Mouse (Mus musculus): ENCODE measurements around the gene Pdzd2.

The Pdzd2 gene

GRCm38 (mm10) chr15:12577715-12578114 is 162.0 kb downstream of the Pdzd2 start:
- no peak for DNase-seq (ENCODE audit: low read depth, low spot score)

DNA sequence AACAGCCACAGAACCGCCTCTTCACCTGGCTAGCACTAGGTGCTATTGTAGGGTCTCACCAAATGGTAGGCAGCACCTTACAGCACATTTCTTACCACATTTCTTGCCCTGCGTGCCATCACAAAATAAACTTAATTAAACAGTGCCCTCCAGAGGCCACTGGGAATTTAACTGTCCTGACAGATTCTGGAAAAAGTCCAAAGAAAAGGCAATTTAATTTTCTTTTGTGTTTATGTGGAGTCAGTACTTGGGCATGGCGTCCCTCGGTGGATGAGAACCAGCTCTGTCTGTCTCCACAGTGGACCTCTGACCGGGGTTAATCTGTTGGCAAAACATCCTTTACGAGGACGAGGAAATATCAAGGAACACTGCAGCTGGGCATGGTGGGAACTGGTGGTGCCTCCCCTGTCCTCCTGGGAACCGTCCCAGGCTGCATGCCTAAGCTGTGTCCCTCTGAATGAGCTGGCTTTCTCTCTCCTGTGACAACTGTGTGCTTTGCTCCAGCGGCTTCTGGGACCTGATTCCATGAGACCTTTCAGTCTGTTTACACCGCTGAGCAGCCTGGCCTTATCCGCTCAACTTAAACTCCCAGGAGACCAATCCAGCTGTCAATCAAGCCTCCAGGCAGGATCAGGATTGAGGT is 162.5 kb downstream of the Pdzd2 start:
- no peak for DNase-seq (ENCODE audit: low read depth, low spot score)

- DNase-seq (ENCODE audit: low read depth, low spot score) = no peak
Observed at GRCm38 (mm10) chr15:12573621-12574020, 166.1 kb downstream of the Pdzd2 start.

GRCm38 (mm10) chr15:12571168-12571567 is 168.6 kb downstream of the Pdzd2 start:
- DNase-seq (ENCODE audit: low read depth, low spot score) = no peak

DNA sequence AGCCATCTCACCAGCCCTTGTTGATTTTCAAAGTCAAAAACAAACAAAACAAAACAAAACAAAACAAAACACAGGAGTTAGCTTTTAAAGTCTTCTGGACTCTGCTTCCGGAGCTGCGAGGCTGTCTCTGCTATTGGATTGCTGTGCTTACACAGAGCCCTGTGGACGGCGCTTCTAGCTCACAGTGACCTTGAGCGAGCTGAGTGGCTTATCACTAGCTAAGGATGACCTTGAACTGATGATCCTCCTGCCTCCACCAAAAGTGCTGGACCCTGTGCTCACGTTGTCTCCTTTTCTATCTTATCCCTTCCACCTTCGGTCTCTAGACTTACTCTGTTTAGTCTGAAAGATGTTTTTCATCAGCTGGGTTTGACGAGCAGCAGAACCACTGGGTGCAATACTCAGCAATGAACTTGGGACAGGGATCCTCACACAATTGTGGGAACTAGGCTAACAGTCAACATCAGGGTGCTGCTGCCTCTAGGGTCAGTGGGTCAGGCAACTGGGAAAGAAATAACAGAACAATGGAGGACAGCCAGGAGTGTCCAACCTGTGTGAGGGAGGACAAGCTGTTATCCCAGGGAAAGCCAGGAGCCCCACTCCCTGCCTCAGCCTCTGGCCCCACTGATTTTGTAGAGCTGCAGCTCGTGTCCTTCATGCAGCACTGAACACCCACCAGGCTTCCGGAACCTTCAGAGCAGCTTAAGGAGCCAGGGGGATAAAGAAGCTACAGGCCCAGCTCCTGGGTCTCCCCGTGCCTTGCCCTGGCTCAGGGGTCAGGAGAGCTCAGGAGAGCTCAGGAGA is 172.9 kb downstream of the Pdzd2 start:
- DNase-seq (ENCODE audit: low read depth, low spot score) = no peak

GRCm38 (mm10) chr15:12565281-12565680 is 174.4 kb downstream of the Pdzd2 start:
- no peak for DNase-seq (ENCODE audit: low read depth, low spot score)

- DNase-seq (ENCODE audit: low read depth, low spot score) = no peak
Observed at GRCm38 (mm10) chr15:12560505-12560904, 179.2 kb downstream of the Pdzd2 start.

GRCm38 (mm10) chr15:12557663-12558436 is 181.9 kb downstream of the Pdzd2 start:
- no peak for DNase-seq (ENCODE audit: low read depth, low spot score)

DNA sequence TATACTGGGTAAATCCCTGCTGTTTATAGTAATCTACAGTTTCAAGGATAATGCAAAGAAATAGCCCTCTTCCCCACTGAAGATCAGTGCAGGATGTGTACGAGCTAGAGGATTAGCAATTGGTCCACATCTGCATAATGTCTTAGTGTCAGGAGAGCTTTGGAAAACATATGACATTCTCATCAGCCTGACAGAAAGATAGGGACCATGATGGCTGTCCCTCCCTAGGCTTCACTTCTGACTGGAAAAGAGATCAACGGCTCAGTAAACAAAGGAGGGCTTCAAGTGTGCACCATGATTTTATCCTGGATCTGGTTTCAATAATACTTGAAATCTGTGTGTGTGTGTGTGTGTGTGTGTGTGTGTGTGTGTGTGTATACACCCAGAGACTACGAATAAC is 186.5 kb downstream of the Pdzd2 start:
- no peak for DNase-seq (ENCODE audit: low read depth, low spot score)

DNA sequence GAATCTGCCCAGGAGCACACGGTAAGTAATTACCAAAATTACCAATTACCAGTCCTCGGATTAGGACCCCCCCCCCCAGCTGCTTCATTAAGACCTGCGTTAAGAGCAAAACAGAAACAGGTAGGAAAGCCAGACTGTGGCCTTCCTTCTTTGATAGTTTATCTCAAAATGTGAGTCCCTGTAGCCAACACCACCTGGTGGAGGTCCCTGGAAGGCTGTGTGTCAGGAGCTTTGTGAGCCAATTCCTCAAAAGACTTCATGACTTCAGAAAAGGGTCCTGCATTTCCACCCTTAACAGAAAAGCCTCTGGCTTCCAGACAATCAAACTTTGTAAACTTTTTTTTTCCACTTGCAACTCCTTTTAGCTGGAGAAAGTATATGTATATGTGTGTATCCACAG is 188.8 kb downstream of the Pdzd2 start:
- no peak for DNase-seq (ENCODE audit: low read depth, low spot score)

DNA sequence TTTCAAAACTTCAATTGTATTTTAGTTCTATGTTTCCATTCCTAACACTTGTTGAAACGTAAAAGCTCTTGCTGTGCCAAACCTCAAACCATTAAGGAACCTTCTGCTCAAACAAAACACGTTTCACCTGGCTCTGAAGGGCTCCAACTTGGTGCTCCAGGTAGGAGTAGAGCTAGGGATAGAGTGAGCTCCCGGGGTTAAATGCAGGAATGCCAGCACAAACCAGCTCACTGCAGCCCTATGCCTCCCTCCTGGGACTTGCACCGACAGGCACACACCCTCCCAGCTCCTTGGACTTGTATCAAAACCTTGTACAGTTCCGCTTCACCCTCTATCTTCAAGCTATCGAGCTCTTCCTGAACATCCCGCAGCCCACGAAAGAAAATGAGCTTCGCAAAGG is 189.3 kb downstream of the Pdzd2 start:
- DNase-seq (ENCODE audit: low read depth, low spot score) = no peak

DNA sequence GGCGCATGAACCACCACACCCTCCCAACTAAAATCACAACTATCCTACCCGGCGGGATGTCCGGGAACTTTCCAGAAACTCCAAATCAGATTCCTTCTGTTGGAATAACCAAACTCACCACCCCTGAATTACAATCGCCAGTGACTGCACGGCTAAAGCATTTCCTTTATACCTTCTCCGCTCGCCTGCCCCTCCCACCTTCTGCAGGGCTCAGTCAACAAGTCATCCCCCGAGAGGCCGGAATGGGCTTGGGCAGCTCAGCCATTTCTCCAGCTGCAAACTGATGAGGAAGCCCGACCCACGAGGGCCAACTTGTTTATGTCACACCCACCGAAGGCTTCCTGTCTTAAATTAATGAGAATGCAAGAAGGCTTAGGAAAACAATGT is 189.8 kb downstream of the Pdzd2 start:
- DNase-seq (ENCODE audit: low read depth, low spot score) = no peak

DNA sequence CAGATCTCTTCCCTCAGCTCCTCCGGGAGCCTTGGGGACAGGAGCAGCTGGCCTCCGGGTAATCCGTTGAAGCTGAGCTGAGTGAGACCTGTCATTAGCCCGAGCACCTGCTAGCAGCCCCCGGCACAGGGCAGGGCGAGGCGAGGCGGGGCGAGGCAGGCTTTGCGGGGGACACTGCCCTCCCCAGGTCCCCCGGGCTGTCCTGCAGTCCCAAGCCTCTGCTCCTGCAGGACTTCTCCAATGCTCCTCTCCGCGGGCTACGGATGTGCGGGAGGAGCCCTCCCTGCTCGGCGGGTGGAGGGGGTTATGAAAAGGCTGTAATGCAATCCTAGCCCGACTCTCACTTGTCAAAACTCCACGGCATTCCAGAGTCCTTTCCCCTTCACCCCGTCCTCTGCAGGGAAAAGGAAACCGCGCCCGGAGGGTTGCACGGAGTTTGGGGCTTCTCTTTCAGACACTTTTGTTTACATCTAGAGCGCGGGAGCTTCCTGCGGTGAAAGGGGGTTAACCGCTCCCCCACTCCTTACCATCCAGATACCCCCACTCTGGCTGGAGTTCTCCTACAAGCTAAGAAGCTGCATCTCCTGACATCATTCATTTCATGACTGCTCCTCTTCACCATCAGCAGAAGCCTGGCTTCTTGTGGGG is 190.3 kb downstream of the Pdzd2 start:
- peak; percentile 75 for DNase-seq (ENCODE audit: low read depth, low spot score)

GRCm38 (mm10) chr15:12548696-12549095 is 191.0 kb downstream of the Pdzd2 start:
- DNase-seq (ENCODE audit: low read depth, low spot score) = no peak

- DNase-seq (ENCODE audit: low read depth, low spot score) = no peak
Observed at GRCm38 (mm10) chr15:12547640-12548405, 191.9 kb downstream of the Pdzd2 start.

DNA sequence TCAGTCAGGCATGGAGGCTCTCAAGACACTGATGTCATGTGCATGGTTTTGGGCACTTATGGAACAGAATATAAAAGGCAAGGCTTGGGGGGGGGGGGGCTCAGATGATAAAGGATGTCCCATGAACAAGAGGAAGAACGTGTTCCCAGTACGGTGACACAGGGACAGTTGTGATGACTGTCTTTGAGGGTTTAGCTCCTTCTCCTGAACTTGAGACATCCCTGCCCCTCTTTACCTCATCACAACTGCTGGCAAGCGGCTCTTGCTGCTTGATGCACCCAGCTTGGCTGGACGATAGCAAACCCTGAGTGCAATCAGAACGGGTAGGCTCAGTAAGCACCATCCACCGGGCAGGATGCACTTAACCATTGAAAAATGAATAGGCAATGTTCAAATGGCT is 192.9 kb downstream of the Pdzd2 start:
- no peak for DNase-seq (ENCODE audit: low read depth, low spot score)

DNA sequence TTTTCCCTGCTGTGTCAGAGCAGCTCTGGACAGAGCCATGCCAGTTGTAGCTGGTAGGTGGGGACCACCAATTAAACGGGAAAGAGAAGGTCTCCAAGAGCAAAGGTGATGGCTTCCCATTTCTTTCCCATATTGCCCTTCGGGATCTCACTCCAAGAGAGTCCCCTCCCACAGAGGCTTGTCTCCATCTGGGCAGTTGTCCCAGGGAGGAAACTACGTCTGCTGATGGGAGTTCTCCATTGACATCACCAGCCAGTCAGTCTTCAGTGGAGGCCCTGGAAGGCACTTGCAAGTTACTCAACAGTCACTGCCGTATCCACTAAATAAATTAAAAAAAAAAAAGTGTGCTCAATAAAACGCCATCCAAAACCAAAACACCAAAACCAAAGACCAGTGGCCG is 194.1 kb downstream of the Pdzd2 start:
- no peak for DNase-seq (ENCODE audit: low read depth, low spot score)

DNA sequence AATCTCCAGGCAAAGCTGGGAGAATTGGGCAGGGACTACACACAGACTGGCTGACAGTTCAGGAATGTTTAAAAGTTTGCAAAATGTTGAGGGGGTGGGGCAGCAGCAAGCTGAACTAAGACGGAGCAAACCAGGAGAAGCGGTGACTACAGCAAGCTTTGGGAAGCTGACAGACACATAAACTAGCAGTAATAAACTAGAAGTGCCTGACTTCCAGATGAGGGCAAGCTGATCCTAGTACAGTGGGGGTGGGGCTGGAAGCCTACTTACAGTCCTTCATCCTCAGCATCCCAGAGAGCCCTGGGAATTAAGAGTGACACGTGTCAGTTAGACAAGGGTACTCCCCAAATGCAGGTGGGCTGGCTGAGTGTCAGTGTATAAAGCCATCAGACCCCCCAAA is 194.5 kb downstream of the Pdzd2 start:
- no peak for DNase-seq (ENCODE audit: low read depth, low spot score)

DNA sequence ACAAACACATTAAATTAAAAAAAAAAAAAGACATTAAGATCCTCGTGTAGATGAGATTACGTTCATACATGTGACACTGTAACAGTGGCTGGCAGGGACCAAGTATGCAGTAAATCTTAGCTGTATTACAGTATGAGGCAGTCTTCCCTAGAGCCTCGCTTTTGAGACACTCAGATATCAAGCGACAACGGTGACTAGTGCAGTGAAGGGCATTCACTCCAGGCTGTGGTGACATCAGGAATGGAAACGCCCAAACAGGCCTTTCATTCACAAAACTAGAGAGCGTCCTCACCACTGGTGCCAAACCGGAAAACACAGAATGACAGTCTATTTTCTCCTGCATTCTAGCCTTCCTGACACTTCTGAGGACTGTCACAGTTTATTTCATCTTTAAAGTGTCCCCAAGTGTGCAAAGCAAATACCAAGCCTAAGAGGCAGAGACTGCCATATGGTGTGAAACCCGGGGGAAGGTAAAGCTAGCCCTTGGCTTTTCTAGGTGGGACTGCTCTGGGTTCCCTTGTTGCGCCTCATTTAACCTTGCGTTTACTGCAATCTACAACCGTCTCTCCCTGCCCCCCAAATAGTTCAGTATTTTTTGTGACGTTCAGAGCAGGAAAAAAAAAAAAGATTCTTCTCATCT is 195.9 kb downstream of the Pdzd2 start:
- no peak for DNase-seq (ENCODE audit: low read depth, low spot score)

DNA sequence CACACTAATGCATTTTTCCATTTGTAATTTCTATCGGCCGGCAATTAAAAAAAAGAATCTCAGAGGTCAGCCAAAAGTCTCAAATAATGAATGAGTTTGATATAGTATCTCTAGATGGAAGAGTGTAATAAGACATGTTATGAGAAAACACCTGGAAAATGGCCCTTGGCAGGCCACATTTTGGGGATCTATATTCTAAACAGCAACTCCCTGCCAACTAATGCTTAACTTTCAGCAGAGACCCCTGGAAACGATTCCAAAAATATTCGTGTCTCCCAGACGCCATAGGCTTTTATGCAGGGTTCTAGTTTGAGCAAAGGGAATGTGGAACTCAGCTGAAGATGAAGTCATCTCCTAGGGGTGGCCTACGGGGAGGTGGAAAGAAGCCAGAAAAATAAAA is 197.4 kb downstream of the Pdzd2 start:
- DNase-seq (ENCODE audit: low read depth, low spot score) = no peak

All from retina, adult 2 months (tissue).